Mouse (Mus musculus) kidney, postnatal 4 days (tissue): ENCODE results near the gene Vmn2r95.
"Not testable (repeated sequence)": the region's sequence is repeated elsewhere in the genome, so short reads cannot be mapped to it uniquely, and the experiment has no call there.

Experiments used
- DNase-seq, 2 experiments: peaks; one replicate each; pipeline ENCODE4 v3.0.0; 2021; ENCODE audit warnings: mixed read lengths in 2 of 2

Gene Vmn2r95

GRCm38 (mm10) chr17:18423778-18424177 lies at the start of gene Vmn2r95:
Vmn2r95 (plus strand) TSS chr17:18424078.
- DNase-seq, result no peak

DNA sequence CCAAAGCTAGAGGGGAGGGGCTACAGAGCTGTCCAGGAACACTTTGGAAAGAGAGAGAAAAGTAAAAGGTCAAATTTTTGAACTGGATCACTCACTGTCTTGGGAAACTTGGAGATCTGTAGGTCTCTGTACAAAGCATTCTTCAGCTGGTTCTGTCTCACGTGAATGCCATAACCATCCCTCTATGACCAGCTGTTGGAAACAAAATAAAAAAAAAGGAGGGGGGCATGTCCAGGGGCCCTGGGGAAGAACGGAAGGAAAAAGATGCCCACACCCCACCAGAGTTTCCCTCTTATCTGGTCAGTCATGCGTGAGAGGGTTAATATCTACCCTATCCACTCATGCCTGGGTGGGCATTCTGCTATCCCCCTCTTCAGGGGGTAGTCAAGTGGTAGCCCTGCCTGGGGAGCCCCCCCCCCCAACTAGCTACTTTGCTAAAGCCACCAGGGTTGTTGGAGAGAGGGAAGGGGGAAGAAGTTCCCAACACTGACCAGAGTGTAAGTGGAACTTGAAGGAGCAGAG lies 31.8 kb downstream of the Vmn2r95 start:
- DNase-seq, result no peak

GRCm38 (mm10) chr17:18458126-18458634 lies 34.3 kb downstream of the Vmn2r95 start:
- DNase-seq, result not testable (repeated sequence)

DNA sequence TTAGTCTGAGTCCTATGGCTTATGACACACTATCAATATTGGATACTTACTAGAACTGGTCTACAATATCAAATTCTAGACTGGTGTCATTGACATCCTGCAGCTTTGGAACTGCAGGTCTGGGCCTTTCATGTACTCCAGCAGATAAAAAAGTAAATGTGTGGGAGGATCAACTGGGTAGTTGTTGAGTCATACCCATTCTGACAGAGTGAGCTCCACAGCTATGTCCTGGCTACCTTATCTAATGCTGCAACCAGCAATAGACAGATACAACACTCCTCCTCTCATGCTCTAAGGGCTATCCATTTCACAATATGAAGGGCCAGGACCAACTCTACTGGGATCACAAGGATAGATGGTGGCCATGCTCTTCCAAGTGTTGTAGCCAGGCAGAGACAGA lies 38.8 kb downstream of the Vmn2r95 start:
- no peak for DNase-seq

GRCm38 (mm10) chr17:18479885-18480284 lies 56.0 kb downstream of the Vmn2r95 start:
- DNase-seq, result no peak
